In genomic region chr5:30614221-30614620, GRCm38 (mm10) we compare ENCODE assay signal across 9 mouse cellular contexts. TPM values are rescaled to one million over a fixed set of nuclear protein-coding genes. Genes with fewer than 3 reads are reported as not detected.
DNase-seq lines count a peak whose midpoint lies in the region; TF ChIP-seq lines count a peak whose summit lies in the region.
"Had no signal": no experiment of that assay in that cellular context is flagged by ENCODE, and none has a peak within 500 bp of the region (broad histone marks: within the 10 kb centered on the region; RNA-seq: fewer than 3 reads in every experiment).

No protein-coding gene starts in this region.

- H3K9me3 ChIP-seq in E14TG2a.4 (ENCODE audit: low read length): no peaks in the 10 kb centered on the region
- H3K9me3 ChIP-seq: megakaryocyte, embryonic 14.5 days had no signal

- intact Hi-C loops in heart, postnatal 10 days (cut with DNase I): no loop called here
- intact Hi-C loops in left cerebral cortex, postnatal 36 days (cut with DNase I): no loop called here

- TF ChIP-seq POLR2A in liver, adult 2 months (IDR thresholded peaks at IDR 0.05; ENCODE audit: extremely low read depth, insufficient read depth, low read length): no peak
- no peak for TF ChIP-seq POLR2A in cerebellum, adult 2 months (IDR thresholded peaks at IDR 0.05; ENCODE audit: borderline replicate concordance, insufficient read depth, low read length)

- peaks cover 11% of the 10 kb centered on the region for H3K27me3 ChIP-seq in E14TG2a.4 (ENCODE audit: insufficient read depth, low read length)
- no peaks in the 10 kb centered on the region for H3K27me3 ChIP-seq in liver, adult 2 months (ENCODE audit: control insufficient read depth, insufficient read depth, low read length)
- H3K27me3 ChIP-seq in cerebellum, adult 2 months (ENCODE audit: control insufficient read depth, insufficient read depth, low read length): no peaks in the 10 kb centered on the region

- 7% methylated on average over 1 of the region's 1 CpGs for WGBS in liver, adult 2 months
- WGBS in cerebellum, adult 2 months: 7% methylated on average over 1 of the region's 1 CpGs

- H3K4me1 ChIP-seq in E14TG2a.4 (replicated peaks; ENCODE audit: low read depth, low read length): peaks cover 90% of the 10 kb centered on the region
- peaks cover 24% of the 10 kb centered on the region for H3K4me1 ChIP-seq in liver, adult 2 months (ENCODE audit: control insufficient read depth, insufficient read depth, low read length)
- H3K4me1 ChIP-seq in cerebellum, adult 2 months (ENCODE audit: control insufficient read depth, insufficient read depth, low read length): peaks cover 57% of the 10 kb centered on the region
- H3K4me1 ChIP-seq: megakaryocyte, embryonic 14.5 days had no signal

- no peaks in the 10 kb centered on the region for H3K36me3 ChIP-seq in E14TG2a.4 (ENCODE audit: insufficient read depth, low read length)
- no peaks in the 10 kb centered on the region for H3K36me3 ChIP-seq in liver, adult 2 months (ENCODE audit: control insufficient read depth, insufficient read depth, low read length)

- no peak overlapping the region for H3K27ac ChIP-seq in liver, adult 2 months (replicated peaks; ENCODE audit: insufficient read depth, low read depth, low read length)
- no peak overlapping the region for H3K27ac ChIP-seq in cerebellum, adult 2 months (ENCODE audit: insufficient read depth, low read length)

- no peak for TF ChIP-seq CTCF in E14TG2a.4 (conservative IDR thresholded peaks at IDR 0.05; ENCODE audit: low read length)
- TF ChIP-seq CTCF in liver, adult 2 months (IDR thresholded peaks at IDR 0.05; ENCODE audit: low read depth, low read length): no peak
- no peak for TF ChIP-seq CTCF in cerebellum, adult 2 months (IDR thresholded peaks at IDR 0.05; ENCODE audit: borderline replicate concordance, insufficient read depth, low read depth, low read length)

- no peaks in the 10 kb centered on the region for H3K79me2 ChIP-seq in liver, adult 2 months (ENCODE audit: control insufficient read depth, insufficient read depth, low read length)

- no peak overlapping the region for H3K9ac ChIP-seq in liver, adult 2 months (ENCODE audit: low read depth, low read length)

- DNase-seq in adrenal gland, adult 2 months: peak; percentile 93
- DNase-seq in heart, postnatal 10 days: peak; percentile 81 to 87
- peak; percentile 56 for DNase-seq in liver, adult 2 months (ENCODE audit: extremely low read depth, low read depth, low spot score)
- no peak for DNase-seq in cerebellum, adult 2 months
- DNase-seq in left cerebral cortex, postnatal 36 days (ENCODE audit: low spot score in 2 of 2): no peak
- DNase-seq in cerebellum, postnatal 4 days (ENCODE audit: low spot score in 2 of 2): no peak
- DNase-seq in layer of hippocampus, adult 11-12 months (ENCODE audit: low spot score): no peak

- H3K4me3 ChIP-seq in E14TG2a.4 (replicated peaks; ENCODE audit: low read length): peak overlapping the region; percentile 45
- no peak overlapping the region for H3K4me3 ChIP-seq in liver, adult 2 months (ENCODE audit: insufficient read depth, low read depth, low read length)
- H3K4me3 ChIP-seq in cerebellum, adult 2 months (replicated peaks; ENCODE audit: insufficient read depth, low read depth, low read length): no peak overlapping the region
- H3K4me3 ChIP-seq: megakaryocyte, embryonic 14.5 days had no signal

RNA-seq across cellular contexts. Expression of gene Kcnk3, which starts 26.3 kb away (rescaled TPM):
- total RNA-seq in adrenal gland, adult 2 months (2021): 1,000 to 10,000 TPM; 1,225 to 1,281 TPM
- 6,176 and 11,313 TPM in 2 replicates for polyA plus RNA-seq in adrenal gland, adult 2 months (2012; rRNA removed)
- 100 to 1,000 TPM; 159 to 183 TPM for total RNA-seq in heart, postnatal 10 days (2021)
- 0.18 and 1.0 TPM in 2 replicates for total RNA-seq in liver, adult 2 months (2014; rRNA removed)
- 0.61 and 3.2 TPM in 2 replicates for polyA plus RNA-seq in liver, adult 2 months (2012; rRNA removed)
- 81.9 and 93.9 TPM in 2 replicates for polyA plus RNA-seq in cerebellum, adult 2 months (2012; rRNA removed)
- 10 to 100 TPM; 21.1 to 21.3 TPM for total RNA-seq in left cerebral cortex, postnatal 36 days (2021)

RNA-seq across cellular contexts. Expression of gene Slc35f6, which starts 33.5 kb away (rescaled TPM):
- total RNA-seq in adrenal gland, adult 2 months (2021): 10 to 100 TPM; 49.0 to 50.9 TPM
- 140 and 145 TPM in 2 replicates for polyA plus RNA-seq in adrenal gland, adult 2 months (2012; rRNA removed)
- total RNA-seq in heart, postnatal 10 days (2021): 10 to 100 TPM; 42.1 to 45.4 TPM
- 16.2 and 19.0 TPM in 2 replicates for total RNA-seq in liver, adult 2 months (2014; rRNA removed)
- 44.3 and 55.4 TPM in 2 replicates for polyA plus RNA-seq in liver, adult 2 months (2012; rRNA removed)
- polyA plus RNA-seq in cerebellum, adult 2 months (2012; rRNA removed): 57.1 and 60.9 TPM in 2 replicates
- total RNA-seq in left cerebral cortex, postnatal 36 days (2021): 10 to 100 TPM; 38.5 to 38.7 TPM

RNA-seq across cellular contexts. Expression of gene Cenpa, which starts 52.4 kb away (rescaled TPM):
- total RNA-seq in adrenal gland, adult 2 months (2021): 1 to 10 TPM; 5.1 to 6.4 TPM
- polyA plus RNA-seq in adrenal gland, adult 2 months (2012; rRNA removed): 10.9 and 14.5 TPM in 2 replicates
- total RNA-seq in heart, postnatal 10 days (2021): 10 to 100 TPM; 85.5 to 86.1 TPM
- total RNA-seq in liver, adult 2 months (2014; rRNA removed): 5.3 and 6.8 TPM in 2 replicates
- polyA plus RNA-seq in liver, adult 2 months (2012; rRNA removed): 5.7 and 8.0 TPM in 2 replicates
- 2.3 TPM in 2 replicates for polyA plus RNA-seq in cerebellum, adult 2 months (2012; rRNA removed)
- 1 to 10 TPM; 6.0 TPM for total RNA-seq in left cerebral cortex, postnatal 36 days (2021)

Comparison
In these comparisons a context has a peak if more than half of its experiments do, and no peak if none do; other contexts are left out.
1. DNase-seq: peak in adrenal gland, adult 2 months (single experiment), heart, postnatal 10 days (2 of 2) and liver, adult 2 months (single experiment); none in cerebellum, adult 2 months (0 of 2), left cerebral cortex, postnatal 36 days (0 of 2), cerebellum, postnatal 4 days (0 of 2) and layer of hippocampus, adult 11-12 months (single experiment).
2. RNA of gene Kcnk3, which starts 26.3 kb away (total RNA-seq): 1,225 to 1,281 TPM in adrenal gland, adult 2 months, 159 to 183 TPM in heart, postnatal 10 days and 21.1 to 21.3 TPM in left cerebral cortex, postnatal 36 days; 0.18 to 1.0 TPM in liver, adult 2 months; every median in the first group is over 10 times any median in the second.
3. RNA of gene Cenpa, which starts 52.4 kb away (total RNA-seq): 85.5 to 86.1 TPM in heart, postnatal 10 days; 5.1 to 6.4 TPM in adrenal gland, adult 2 months, 6.0 TPM in left cerebral cortex, postnatal 36 days and 5.3 to 6.8 TPM in liver, adult 2 months; every median in the first group is over 10 times any median in the second.